Mouse (Mus musculus) brain, embryonic 18.5 days (tissue): Measurements from ENCODE around the gene Hpd.
A peak's percentile ranks its signal among the peaks of the same experiment; 100 is the strongest.
"Not testable (repeated sequence)": the region's sequence is repeated elsewhere in the genome, so short reads cannot be mapped to it uniquely, and the experiment has no call there.

Experiments used
- DNase-seq: peaks from one replicate; pipeline ENCODE4 v3.0.0-alpha.2; 2012; ENCODE audit warnings: low read depth, low spot score

Gene Hpd

GRCm38 (mm10) chr5:123182651-123183050, at the start of gene Hpd:
TSS of gene Hpd (minus strand) at chr5:123182727.
- DNase-seq = no peak

GRCm38 (mm10) chr5:123232180-123232579, 49.7 kb upstream of the Hpd start:
- DNase-seq = no peak

- DNase-seq = no peak
Observed at GRCm38 (mm10) chr5:123229296-123229695, 46.8 kb upstream of the Hpd start.

GRCm38 (mm10) chr5:123228524-123228922, 46.0 kb upstream of the Hpd start:
- DNase-seq = no peak

- peak; percentile 89 for DNase-seq
Observed at GRCm38 (mm10) chr5:123227762-123228523, 45.4 kb upstream of the Hpd start.

- DNase-seq = no peak
Observed at GRCm38 (mm10) chr5:123226851-123227250, 44.3 kb upstream of the Hpd start.

GRCm38 (mm10) chr5:123223861-123224260, 41.3 kb upstream of the Hpd start:
- DNase-seq = not testable (repeated sequence)

GRCm38 (mm10) chr5:123223051-123223410, 40.5 kb upstream of the Hpd start:
- DNase-seq = no peak

- not testable (repeated sequence) for DNase-seq
Observed at GRCm38 (mm10) chr5:123222346-123223050, 40.0 kb upstream of the Hpd start.

GRCm38 (mm10) chr5:123203591-123203990, 21.1 kb upstream of the Hpd start:
- DNase-seq = not testable (repeated sequence)

GRCm38 (mm10) chr5:123202771-123203170, 20.2 kb upstream of the Hpd start:
- not testable (repeated sequence) for DNase-seq

GRCm38 (mm10) chr5:123201987-123202386, 19.5 kb upstream of the Hpd start:
- DNase-seq = no peak

- no peak for DNase-seq
Observed at GRCm38 (mm10) chr5:123201523-123201892, 19.0 kb upstream of the Hpd start.

- DNase-seq = not testable (repeated sequence)
Observed at GRCm38 (mm10) chr5:123200816-123201522, 18.4 kb upstream of the Hpd start.

GRCm38 (mm10) chr5:123198523-123198922, 16.0 kb upstream of the Hpd start:
- no peak for DNase-seq

- DNase-seq = no peak
Observed at GRCm38 (mm10) chr5:123196746-123197145, 14.2 kb upstream of the Hpd start.

- DNase-seq = no peak
Observed at GRCm38 (mm10) chr5:123195500-123196000, 13.0 kb upstream of the Hpd start.

- no peak for DNase-seq
Observed at GRCm38 (mm10) chr5:123194856-123195255, 12.3 kb upstream of the Hpd start.

- no peak for DNase-seq
Observed at GRCm38 (mm10) chr5:123193436-123193835, 10.9 kb upstream of the Hpd start.

- peak; percentile 8 for DNase-seq
Observed at GRCm38 (mm10) chr5:123192606-123193150, 10.2 kb upstream of the Hpd start.

- DNase-seq = no peak
Observed at GRCm38 (mm10) chr5:123191427-123191826, 8.9 kb upstream of the Hpd start.

GRCm38 (mm10) chr5:123190912-123191311, 8.4 kb upstream of the Hpd start:
- no peak for DNase-seq
